Mouse (Mus musculus) stomach, postnatal 0 days (tissue): ENCODE data around the gene Cdk12. TPM values are rescaled to one million over a fixed set of nuclear protein-coding genes. Genes with fewer than 3 reads are reported as not detected.

Experiments used
- ATAC-seq: fragments of 200-750 bp; cut with Nextera tagmentation; 2 replicates; pipeline ENCODE4 v1.8.0; 2017; ENCODE audit not compliant: low FRiP score, low TSS enrichment
- DNase-seq: peaks from one replicate; pipeline ENCODE4 v3.0.0-alpha.2; 2016; ENCODE audit warnings: low spot score
- H3K27ac ChIP-seq: fragments of 300-500 bp; sonication (generic); replicated peaks from 2 replicates; pipeline ENCODE4 v1.5.1; 2014; ENCODE audit warnings: mild to moderate bottlenecking, control low read depth
- H3K27me3 ChIP-seq: fragments of 300-500 bp; sonication (generic); 2 replicates; pipeline ENCODE4 v1.6.1; 2014; ENCODE audit warnings: low read length; ENCODE audit not compliant: control insufficient read depth, insufficient read depth
- H3K36me3 ChIP-seq: fragments of 300-500 bp; sonication (generic); 2 replicates; pipeline ENCODE4 v1.6.1; 2014; ENCODE audit warnings: low read length, mixed read lengths; ENCODE audit not compliant: control insufficient read depth, insufficient read depth
- H3K4me1 ChIP-seq: fragments of 300-500 bp; sonication (generic); replicated peaks from 2 replicates; pipeline ENCODE4 v1.6.1; 2014; ENCODE audit warnings: antibody characterized with exemption; ENCODE audit not compliant: control insufficient read depth, insufficient read depth
- H3K4me2 ChIP-seq: fragments of 300-500 bp; sonication (generic); replicated peaks from 2 replicates; pipeline ENCODE4 v1.6.1; 2014; ENCODE audit warnings: low read depth, mild to moderate bottlenecking, control low read depth, moderate library complexity
- H3K4me3 ChIP-seq: fragments of 300-500 bp; sonication (generic); 2 replicates; pipeline ENCODE4 v1.5.1; 2014; ENCODE audit warnings: low read depth, low read length, control low read depth
- H3K9ac ChIP-seq: fragments of 300-500 bp; sonication (generic); 2 replicates; pipeline ENCODE4 v1.6.1; 2014; ENCODE audit warnings: mild to moderate bottlenecking, low read length, control low read depth, mixed read lengths
- H3K9me3 ChIP-seq: fragments of 300-500 bp; sonication (generic); 2 replicates; pipeline ENCODE4 v1.6.1; 2016; ENCODE audit warnings: low read length; ENCODE audit not compliant: control insufficient read depth
- CTCF ChIP-seq: IDR thresholded peaks from 2 replicates; pipeline ENCODE4 v1.5.1; 2016; ENCODE audit warnings: antibody characterized with exemption, low read depth, mild to moderate bottlenecking, moderate library complexity
- EP300 ChIP-seq: optimal IDR thresholded peaks from 2 replicates; pipeline ENCODE3; 2016; ENCODE audit warnings: antibody characterized with exemption
- WGBS: fragments of 180-500 bp; shearing (Covaris S2); extraction: QIAGEN DNeasy Blood & Tissue Kit; methylation state at CpG from one replicate; pipeline ENCODE4 v1.1.7; 2014; 5-methylcytosine and 5-hydroxymethylcytosine counted together
- polyA plus RNA-seq: library from polyadenylated mRNA; unstranded; fragments of >200 nt; fragmentation: Nextera tagmentation; extraction: Ambion mirVana; gene quantifications from 2 replicates; pipeline ENCODE4 v1.2.1, GENCODE M21; 2015

Gene Cdk12
- polyA plus RNA-seq, 1 experiment from 2014 or later = 3.8 TPM

GRCm38 (mm10) chr11:98296277-98296676 lies 93.4 kb downstream of the Cdk12 start:
- no peak overlapping the region for H3K27ac ChIP-seq
- no peak overlapping the region for H3K4me3 ChIP-seq
- H3K4me2 ChIP-seq = no peak overlapping the region
- no peaks in the 10 kb centered on the region for H3K27me3 ChIP-seq
- DNase-seq (no peak), ATAC-seq (no peak)
- no peaks in the 10 kb centered on the region for H3K36me3 ChIP-seq
- no peaks in the 10 kb centered on the region for H3K9me3 ChIP-seq
- no peaks in the 10 kb centered on the region for H3K4me1 ChIP-seq
- no peak overlapping the region for H3K9ac ChIP-seq
- TF ChIP-seq CTCF (peak; percentile 70), EP300 (no peak)
- WGBS = 7% methylated on average over 5 of the region's 5 CpGs

- Histone ChIP-seq H3K27ac (no peak overlapping the region), H3K4me3 (no peak overlapping the region), H3K9ac (no peak overlapping the region), H3K36me3 (no peaks in the 10 kb centered on the region), H3K27me3 (no peaks in the 10 kb centered on the region), H3K4me1 (no peaks in the 10 kb centered on the region), H3K4me2 (no peak overlapping the region), H3K9me3 (no peaks in the 10 kb centered on the region)
- no peak for TF ChIP-seq EP300
- TF ChIP-seq CTCF = no peak
- ATAC-seq = no peak
- no peak for DNase-seq
- 50% methylated on average over 2 of the region's 2 CpGs for WGBS
Measured at GRCm38 (mm10) chr11:98296916-98297315, 94.1 kb downstream of the Cdk12 start.

- ATAC-seq (no peak), DNase-seq (no peak)
- Histone ChIP-seq H3K27ac (no peak overlapping the region), H3K9ac (no peak overlapping the region), H3K4me2 (no peak overlapping the region), H3K9me3 (no peaks in the 10 kb centered on the region), H3K36me3 (no peaks in the 10 kb centered on the region), H3K4me1 (no peaks in the 10 kb centered on the region), H3K4me3 (no peak overlapping the region), H3K27me3 (no peaks in the 10 kb centered on the region)
- TF ChIP-seq EP300 = no peak
- TF ChIP-seq CTCF = no peak
- WGBS = 30% methylated on average over 7 of the region's 7 CpGs
Measured at GRCm38 (mm10) chr11:98297778-98298177, 94.9 kb downstream of the Cdk12 start.

- H3K4me1 ChIP-seq = no peaks in the 10 kb centered on the region
- no peak overlapping the region for H3K27ac ChIP-seq
- no peaks in the 10 kb centered on the region for H3K9me3 ChIP-seq
- 9% methylated on average over 10 of the region's 10 CpGs for WGBS
- no peak overlapping the region for H3K4me3 ChIP-seq
- H3K9ac ChIP-seq = no peak overlapping the region
- TF ChIP-seq EP300 (no peak), CTCF (no peak)
- ATAC-seq (no peak), DNase-seq (no peak)
- no peaks in the 10 kb centered on the region for H3K36me3 ChIP-seq
- no peak overlapping the region for H3K4me2 ChIP-seq
- H3K27me3 ChIP-seq = no peaks in the 10 kb centered on the region
Measured at GRCm38 (mm10) chr11:98298484-98299205, 95.8 kb downstream of the Cdk12 start.

- no peak overlapping the region for H3K27ac ChIP-seq
- WGBS = 2% methylated on average over 26 of the region's 26 CpGs
- peaks cover 8% of the 10 kb centered on the region; the same call in 1 of the 2 replicates for H3K27me3 ChIP-seq
- no peaks in the 10 kb centered on the region for H3K36me3 ChIP-seq
- no peaks in the 10 kb centered on the region for H3K4me1 ChIP-seq
- TF ChIP-seq CTCF (no peak), EP300 (no peak)
- no peak overlapping the region for H3K4me3 ChIP-seq
- no peak overlapping the region for H3K9ac ChIP-seq
- no peak overlapping the region for H3K4me2 ChIP-seq
- H3K9me3 ChIP-seq = no peaks in the 10 kb centered on the region
- ATAC-seq = peak; percentile 47; the same call in 1 of the 2 replicates
- peak; percentile 79 for DNase-seq
Measured at GRCm38 (mm10) chr11:98313790-98314323, 111.0 kb downstream of the Cdk12 start.

GRCm38 (mm10) chr11:98317479-98317878 lies 114.6 kb downstream of the Cdk12 start:
- WGBS = 8% methylated on average over 7 of the region's 7 CpGs
- H3K4me3 ChIP-seq = no peak overlapping the region
- no peak overlapping the region for H3K9ac ChIP-seq
- ATAC-seq (no peak), DNase-seq (no peak)
- H3K4me2 ChIP-seq = no peak overlapping the region
- TF ChIP-seq EP300 (no peak), CTCF (no peak)
- no peaks in the 10 kb centered on the region for H3K4me1 ChIP-seq
- no peak overlapping the region for H3K27ac ChIP-seq
- H3K36me3 ChIP-seq = no peaks in the 10 kb centered on the region
- no peaks in the 10 kb centered on the region for H3K9me3 ChIP-seq
- peaks cover 23% of the 10 kb centered on the region; the same call in 1 of the 2 replicates for H3K27me3 ChIP-seq
